Mouse (Mus musculus) adipose tissue, adult 10 weeks (tissue): Measurements from ENCODE around the gene Cstb. TPM values are rescaled to one million over a fixed set of nuclear protein-coding genes. Genes with fewer than 3 reads are reported as not detected.

Source experiments
- polyA plus RNA-seq: library from polyadenylated mRNA; stranded (reverse); fragments of 350-450 nt; fragmentation: Illumina TruSeq; extraction: RNeasy Lipid Tissue Mini Kit (QIAGEN cat#74804); gene quantifications from one replicate; pipeline ENCODE4 v1.2.3, GENCODE M21; 2014; ENCODE audit warnings: low read depth, low replicate concordance

The Cstb gene
- polyA plus RNA-seq = 230 TPM

DNA sequence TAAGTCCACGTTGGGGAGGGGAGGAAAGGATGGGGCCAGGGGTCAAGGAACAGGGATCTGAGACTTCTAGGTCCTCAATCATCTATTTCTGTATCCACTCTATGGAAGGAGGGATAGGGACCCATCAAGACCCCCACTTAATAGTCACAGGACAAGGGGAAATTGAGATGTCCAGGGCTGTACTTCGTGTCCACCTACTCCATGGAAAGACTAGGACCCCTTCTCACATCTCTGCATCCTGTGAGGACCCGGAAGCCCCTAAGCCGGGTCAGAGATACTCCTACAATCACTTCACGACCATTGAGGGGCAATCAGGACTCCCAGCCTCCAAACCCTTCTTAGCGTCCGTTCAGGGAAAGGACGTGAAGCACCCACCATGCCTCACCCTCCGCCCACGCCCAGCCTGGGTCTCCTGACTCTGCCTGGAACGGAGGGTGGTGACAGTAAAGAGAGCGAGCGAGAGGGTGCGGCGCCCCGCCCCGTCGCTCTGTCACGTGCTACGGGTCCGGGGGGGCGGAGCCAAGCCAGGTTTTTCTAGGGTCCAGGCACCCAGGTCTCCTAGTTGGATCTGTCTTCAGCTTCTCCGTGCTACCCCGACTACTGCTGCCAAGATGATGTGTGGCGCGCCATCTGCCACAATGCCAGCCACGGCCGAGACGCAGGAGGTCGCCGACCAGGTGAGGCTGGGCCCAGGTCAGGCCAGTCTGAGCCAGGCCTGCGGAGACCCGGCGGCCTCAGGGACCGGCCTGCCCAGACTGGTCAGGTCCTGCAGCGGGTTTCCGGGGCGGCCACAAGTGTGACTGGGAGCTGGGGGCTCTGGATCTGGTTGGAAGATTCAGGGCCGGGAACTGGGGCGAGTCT is at the start of gene Cstb:
TSS of gene Cstb (plus strand) at position 489 of the 861 bp plus-strand sequence.

DNA sequence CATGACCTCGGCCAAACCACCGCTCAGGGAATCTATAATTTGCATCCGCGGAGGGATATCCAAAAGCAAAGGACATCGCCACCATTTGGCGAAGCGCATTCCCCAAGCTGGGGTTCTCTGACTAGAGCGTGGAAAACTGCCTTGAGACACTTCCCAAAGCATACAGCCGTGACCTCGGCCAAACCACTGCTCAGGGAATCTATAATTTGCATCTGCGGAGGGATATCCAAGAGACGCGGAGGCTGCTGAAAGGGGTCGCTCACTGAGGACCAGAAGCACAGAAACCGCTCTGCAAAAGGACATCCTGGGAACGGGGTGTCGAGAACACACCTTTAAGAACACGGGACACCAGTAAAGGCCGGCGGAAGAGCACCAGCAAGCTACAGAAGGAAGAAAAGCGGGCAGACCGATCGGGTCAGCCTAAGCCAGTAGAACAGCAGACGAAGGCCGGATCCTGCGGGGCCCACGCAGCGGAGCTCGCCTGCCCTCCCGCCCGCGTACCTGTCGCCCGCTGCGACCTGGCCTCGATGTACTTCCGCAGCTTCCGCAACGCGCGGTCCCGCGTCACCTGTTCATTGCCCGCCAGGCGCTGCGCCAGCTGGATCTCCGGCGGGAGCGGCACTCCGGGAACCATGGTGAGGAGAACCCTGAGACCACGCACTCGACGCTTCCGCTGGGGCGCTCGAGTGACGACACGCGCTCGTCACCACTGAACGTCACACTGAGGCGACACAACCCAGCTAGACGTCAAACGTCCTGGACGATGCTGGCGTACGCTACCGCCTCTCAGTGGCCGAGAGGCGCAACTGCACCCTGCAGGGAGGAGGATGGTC is 12.9 kb upstream of the Cstb start, which contains the start of gene Rrp1:
TSS of gene Rrp1 (minus strand) at position 725 of the 833 bp plus-strand sequence.

DNA sequence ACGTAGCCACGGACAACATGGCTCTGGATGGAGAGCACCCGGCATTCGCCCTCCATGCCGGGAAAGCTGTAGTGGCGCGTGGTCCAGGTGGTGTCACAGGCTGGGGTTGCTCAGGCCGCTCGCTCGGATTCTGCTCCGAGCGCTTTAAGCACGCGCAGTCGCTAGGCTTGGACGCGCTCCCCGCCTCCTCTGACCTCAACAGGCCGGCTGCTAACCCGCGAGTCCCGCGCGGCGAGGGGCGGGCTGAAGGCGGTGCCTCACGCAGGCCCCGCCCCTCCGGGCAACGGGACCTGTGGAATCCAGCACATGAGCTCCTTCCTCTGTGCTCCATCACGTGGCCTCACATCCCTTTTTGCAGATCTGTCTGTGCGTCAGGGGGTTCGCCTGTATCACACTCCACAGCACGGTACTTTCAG is 39.3 kb downstream of the Cstb start, which contains the start of gene Pdxk:
TSS of gene Pdxk (minus strand) at position 184 of the 416 bp plus-strand sequence.

Other genes starting within 250 kb of the Cstb start
- gene Pwp2, start 240.5 kb upstream of the Cstb start, polyA plus RNA-seq = 7.1 TPM
- gene Trappc10, start 181.0 kb upstream of the Cstb start, polyA plus RNA-seq = 38.6 TPM
- 234 TPM for gene Agpat3, start 73.2 kb upstream of the Cstb start, polyA plus RNA-seq
- gene Rrp1, start 12.6 kb upstream of the Cstb start, polyA plus RNA-seq = 190 TPM
- 53.0 TPM for gene Pdxk, start 39.3 kb downstream of the Cstb start, polyA plus RNA-seq
- not detected for gene Olfr1358, start 91.8 kb downstream of the Cstb start, polyA plus RNA-seq
- 62.0 TPM for gene Ilvbl, start 148.7 kb downstream of the Cstb start, polyA plus RNA-seq
- gene Syde1, start 166.3 kb downstream of the Cstb start, polyA plus RNA-seq = 18.3 TPM
- not detected for gene Olfr1357, start 192.4 kb downstream of the Cstb start, polyA plus RNA-seq